Mouse (Mus musculus): ENCODE results near the gene Polr3k. TPM values are rescaled to one million over a fixed set of nuclear protein-coding genes. Genes with fewer than 3 reads are reported as not detected.

The Polr3k gene
- polyA plus RNA-seq (2015; fragmentation: Nextera tagmentation; extraction: Ambion mirVana): 70.8 and 73.4 TPM in 2 replicates

DNA sequence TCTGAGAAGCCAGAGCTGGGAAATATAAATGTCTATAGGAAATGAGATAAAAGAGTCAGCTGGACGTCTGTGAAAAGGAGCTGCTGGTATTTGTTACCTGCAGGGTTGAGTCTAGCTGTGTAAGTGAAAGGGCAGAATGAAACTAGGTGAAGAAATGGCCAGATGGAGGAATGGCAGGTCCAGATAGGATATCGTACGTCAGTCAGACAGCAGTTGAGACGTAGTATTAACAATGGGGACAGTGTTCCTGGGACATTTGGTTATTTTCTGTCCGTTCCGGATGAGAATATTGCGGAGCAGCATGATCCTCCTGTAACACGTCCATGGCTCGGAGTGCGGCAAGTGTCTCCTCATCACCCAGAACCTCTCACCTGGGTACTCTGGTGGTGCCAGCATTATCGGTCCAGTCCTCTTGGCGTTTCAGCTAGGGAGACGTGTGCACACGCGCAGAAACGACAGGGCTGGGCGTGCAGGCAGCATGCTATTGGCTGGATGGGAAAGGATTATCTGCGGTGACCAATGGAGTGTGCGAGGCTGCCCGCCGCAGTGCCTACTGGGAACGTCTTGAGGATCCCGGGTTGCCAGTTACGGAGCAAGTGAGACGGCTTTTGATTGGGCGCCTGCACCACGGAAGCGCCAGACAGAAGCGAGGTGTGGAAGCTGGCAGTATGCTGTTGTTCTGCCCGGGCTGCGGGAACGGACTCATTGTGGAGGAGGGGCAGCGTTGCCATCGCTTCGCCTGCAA lies at the start of gene Polr3k:
Polr3k (plus strand) TSS at position 547 of the 745 bp plus-strand sequence.
- ATAC-seq (ENCODE audit: low FRiP score, low read depth): peak; percentile 100
- no peaks in the 10 kb centered on the region for H3K27me3 ChIP-seq
- H3K9ac ChIP-seq: peak within 1 kb of the TSS; percentile 69
- peak within 1 kb of the TSS; percentile 78 for H3K4me3 ChIP-seq
- H3K4me2 ChIP-seq: peak within 1 kb of the TSS; percentile 84
- peak within 1 kb of the TSS; percentile 86 for H3K27ac ChIP-seq (replicated peaks)
- peaks cover 31% of the 10 kb centered on the region for H3K4me1 ChIP-seq (replicated peaks)
- under 1% methylated on average over 35 of the region's 35 CpGs for WGBS
- H3K9me3 ChIP-seq: no peaks in the 10 kb centered on the region
- peaks cover 14% of the 10 kb centered on the region for H3K36me3 ChIP-seq

- no peak overlapping the region for H3K9ac ChIP-seq
- no peaks in the 10 kb centered on the region for H3K9me3 ChIP-seq
- no peak for ATAC-seq (ENCODE audit: low FRiP score, low read depth)
- H3K36me3 ChIP-seq: peaks cover 49% of the 10 kb centered on the region
- no peaks in the 10 kb centered on the region for H3K4me1 ChIP-seq (replicated peaks)
- no peak overlapping the region for H3K4me2 ChIP-seq
- no peak overlapping the region for H3K4me3 ChIP-seq
- 81% methylated on average over 2 of the region's 2 CpGs for WGBS
- H3K27me3 ChIP-seq: no peaks in the 10 kb centered on the region
- H3K27ac ChIP-seq (replicated peaks): no peak overlapping the region
Measured at GRCm38 (mm10) chr2:181829032-181829650, 35.0 kb upstream of the Polr3k start.

GRCm38 (mm10) chr2:181832745-181833144 lies 31.4 kb upstream of the Polr3k start:
- H3K27ac ChIP-seq (replicated peaks): no peak overlapping the region
- H3K4me3 ChIP-seq: no peak overlapping the region
- H3K36me3 ChIP-seq: peaks cover 18% of the 10 kb centered on the region
- no peak overlapping the region for H3K9ac ChIP-seq
- H3K27me3 ChIP-seq: no peaks in the 10 kb centered on the region
- H3K4me2 ChIP-seq: no peak overlapping the region
- H3K9me3 ChIP-seq: no peaks in the 10 kb centered on the region
- WGBS: 74% methylated on average over 2 of the region's 2 CpGs
- peaks cover 4% of the 10 kb centered on the region for H3K4me1 ChIP-seq (replicated peaks)
- ATAC-seq (ENCODE audit: low FRiP score, low read depth): no peak

- peak within 1 kb of the TSS; percentile 75 for H3K4me2 ChIP-seq
- H3K4me1 ChIP-seq (replicated peaks): peaks cover 16% of the 10 kb centered on the region
- peak; percentile 99 for ATAC-seq (ENCODE audit: low FRiP score, low read depth)
- peak within 1 kb of the TSS; percentile 82 for H3K9ac ChIP-seq
- no peaks in the 10 kb centered on the region for H3K27me3 ChIP-seq
- under 1% methylated on average over 35 of the region's 35 CpGs for WGBS
- H3K4me3 ChIP-seq: peak within 1 kb of the TSS; percentile 85
- H3K9me3 ChIP-seq: no peaks in the 10 kb centered on the region
- H3K27ac ChIP-seq (replicated peaks): peak within 1 kb of the TSS; percentile 88
- H3K36me3 ChIP-seq: peaks cover 4% of the 10 kb centered on the region; the same call in 1 of the 2 replicates
Measured at GRCm38 (mm10) chr2:181837372-181838292, 26.5 kb upstream of the Polr3k start, which contains the start of gene Pcmtd2. Gene Pcmtd2 (plus strand): TSS chr2:181837854.

DNA sequence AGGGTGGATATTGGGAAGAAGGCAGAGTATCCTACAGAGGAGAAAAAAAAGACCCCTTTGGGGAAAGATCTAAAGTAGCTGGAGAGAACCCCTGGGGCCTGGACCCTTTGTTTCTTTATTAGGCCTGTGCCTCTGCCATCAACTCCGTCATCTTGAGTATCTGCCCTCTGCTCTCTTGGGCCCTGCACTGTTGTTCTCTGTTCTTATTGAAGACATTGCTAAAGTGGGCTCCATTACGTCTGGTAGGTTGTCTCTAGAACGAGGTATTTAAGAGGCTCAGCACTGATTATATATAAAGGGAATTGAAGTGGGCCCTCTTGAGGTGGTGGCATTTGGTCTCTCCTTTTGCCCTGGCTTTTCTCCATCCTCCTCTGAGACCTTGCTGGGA lies 25.9 kb upstream of the Polr3k start:
- no peaks in the 10 kb centered on the region for H3K27me3 ChIP-seq

DNA sequence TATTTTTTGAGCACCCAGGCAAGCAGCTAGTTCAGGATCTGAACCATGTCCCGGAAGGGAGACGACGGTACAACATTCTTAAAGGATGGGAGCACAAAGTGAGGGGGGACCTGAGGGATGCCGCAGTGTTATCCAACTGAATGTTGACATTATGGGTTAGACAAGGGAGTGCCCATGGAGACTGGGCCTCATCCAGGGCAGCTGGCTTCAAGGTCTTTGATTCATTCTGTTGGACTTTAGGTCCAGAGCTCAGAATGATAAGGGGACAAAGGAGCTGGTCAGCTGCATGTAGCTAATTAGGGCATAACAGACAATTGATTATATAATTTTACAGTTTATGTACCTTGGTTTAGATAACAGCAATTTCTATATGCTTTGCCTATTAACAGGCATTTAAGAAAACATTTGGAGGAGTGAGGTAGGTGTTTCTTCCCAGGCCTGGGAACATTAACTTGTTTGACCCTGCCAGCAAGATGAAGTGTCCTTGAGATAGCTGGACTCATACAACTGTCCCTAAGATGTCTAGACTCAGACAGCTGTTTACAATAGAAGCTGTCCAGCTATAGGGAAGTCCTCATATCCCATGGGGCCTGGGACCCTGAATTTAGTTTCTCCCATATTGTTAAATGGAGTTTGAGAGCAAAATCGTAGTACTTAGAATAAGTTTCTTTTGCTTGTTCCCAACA lies 18.3 kb upstream of the Polr3k start:
- no peak for ATAC-seq (ENCODE audit: low FRiP score, low read depth)
- Histone ChIP-seq H3K4me1 (replicated peaks) (no peaks in the 10 kb centered on the region), H3K27me3 (no peaks in the 10 kb centered on the region), H3K36me3 (peaks cover 42% of the 10 kb centered on the region), H3K4me2 (no peak overlapping the region), H3K27ac (replicated peaks) (no peak overlapping the region), H3K9me3 (no peaks in the 10 kb centered on the region), H3K4me3 (no peak overlapping the region), H3K9ac (no peak overlapping the region)
- 84% methylated on average over 5 of the region's 5 CpGs for WGBS

More for the DNA sequence above, 25.9 kb upstream of the Polr3k start:
- 0% methylated on average over 3 of the region's 3 CpGs for WGBS
- Histone ChIP-seq H3K36me3 (peaks cover 4% of the 10 kb centered on the region; the same call in 1 of the 2 replicates), H3K4me1 (replicated peaks) (peaks cover 16% of the 10 kb centered on the region), H3K9ac (peak overlapping the region; percentile 82), H3K27ac (replicated peaks) (peak overlapping the region; percentile 88), H3K4me3 (peak overlapping the region; percentile 85), H3K9me3 (no peaks in the 10 kb centered on the region), H3K4me2 (peak overlapping the region; percentile 75)
- peak; percentile 32; the same call in 1 of the 2 replicates for ATAC-seq (ENCODE audit: low FRiP score, low read depth)

DNA sequence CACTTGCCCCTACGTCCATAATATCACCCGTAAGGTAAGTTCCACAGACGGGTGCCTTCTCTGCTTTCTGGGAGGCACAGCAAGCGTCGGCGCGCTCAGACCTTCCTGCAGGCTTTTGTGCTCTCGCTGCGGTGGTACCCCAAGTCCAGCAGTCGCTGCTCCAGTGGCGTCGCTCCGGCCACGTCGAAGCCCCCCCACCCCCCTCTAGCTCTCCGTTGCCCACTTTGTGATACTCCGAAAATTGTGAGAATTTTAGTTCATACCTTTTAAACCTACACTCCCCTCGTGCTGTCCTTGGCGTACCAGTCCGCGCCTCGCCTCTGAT lies 361 bp downstream of the Polr3k start:
- peak overlapping the region; percentile 84 for H3K27ac ChIP-seq (replicated peaks)
- H3K27me3 ChIP-seq: no peaks in the 10 kb centered on the region
- no peaks in the 10 kb centered on the region for H3K9me3 ChIP-seq
- peak; percentile 61 for ATAC-seq (ENCODE audit: low FRiP score, low read depth)
- H3K36me3 ChIP-seq: peaks cover 19% of the 10 kb centered on the region
- H3K4me3 ChIP-seq: peak overlapping the region; percentile 78
- peaks cover 31% of the 10 kb centered on the region for H3K4me1 ChIP-seq (replicated peaks)
- 0% methylated on average over 22 of the region's 22 CpGs for WGBS
- H3K4me2 ChIP-seq: peak overlapping the region; percentile 84
- peak overlapping the region; percentile 69 for H3K9ac ChIP-seq

DNA sequence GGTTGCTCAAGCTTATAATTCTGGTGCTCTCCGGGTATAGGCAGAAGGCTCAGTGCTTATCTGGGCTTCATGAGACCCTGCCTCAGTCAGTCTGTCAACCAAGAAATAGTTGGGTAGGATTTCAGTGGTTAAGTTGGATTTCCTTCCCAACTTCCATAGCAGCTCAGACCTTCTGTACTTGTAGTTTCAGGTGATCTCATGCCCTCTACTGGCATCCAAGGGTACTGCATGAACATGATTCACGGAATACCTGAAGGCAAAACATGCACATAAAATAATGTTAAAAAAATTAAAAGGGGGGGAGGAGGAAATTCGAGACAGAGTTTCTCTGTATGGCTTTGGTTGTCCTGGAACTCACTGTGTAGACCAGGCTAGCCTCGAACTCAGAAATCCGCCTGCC lies 2.8 kb downstream of the Polr3k start:
- Histone ChIP-seq H3K9ac (no peak overlapping the region), H3K36me3 (peaks cover 31% of the 10 kb centered on the region), H3K4me1 (replicated peaks) (peaks cover 31% of the 10 kb centered on the region), H3K27ac (replicated peaks) (no peak overlapping the region), H3K27me3 (no peaks in the 10 kb centered on the region), H3K4me2 (no peak overlapping the region), H3K4me3 (no peak overlapping the region), H3K9me3 (no peaks in the 10 kb centered on the region)
- ATAC-seq (ENCODE audit: low FRiP score, low read depth): no peak
- WGBS: 56% methylated on average over 5 of the region's 5 CpGs

DNA sequence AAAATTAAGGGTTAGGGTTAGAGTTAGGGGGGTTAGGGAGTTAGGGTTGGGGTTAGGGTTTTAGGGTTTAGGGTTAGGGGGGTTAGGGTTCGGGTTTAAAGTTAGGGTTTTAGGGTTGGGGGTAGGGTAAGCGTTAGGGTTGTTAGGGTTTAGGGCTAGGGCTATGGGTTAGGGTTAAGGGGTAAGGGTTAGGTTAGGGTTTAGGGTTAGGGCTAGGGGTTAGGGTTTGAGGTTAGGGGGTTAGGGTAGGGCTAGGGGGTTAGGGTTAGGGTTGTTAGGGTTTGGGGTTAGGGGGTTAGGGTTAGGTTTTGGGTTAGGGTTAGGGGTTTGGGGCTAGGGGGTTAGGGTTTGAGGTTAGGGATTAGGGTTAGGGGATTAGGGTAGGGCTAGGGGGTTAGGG lies 6.9 kb downstream of the Polr3k start:
- 92% methylated on average over 2 of the region's 2 CpGs for WGBS
- H3K9ac ChIP-seq: no peak overlapping the region
- peaks cover 12% of the 10 kb centered on the region; the same call in 1 of the 2 replicates for H3K4me1 ChIP-seq (replicated peaks)
- no peak overlapping the region for H3K4me2 ChIP-seq
- 0 out of 2 replicates have a peak, but pooled peaks have one; percentile 11 for ATAC-seq (ENCODE audit: low FRiP score, low read depth)
- H3K27ac ChIP-seq (replicated peaks): no peak overlapping the region
- H3K27me3 ChIP-seq: no peaks in the 10 kb centered on the region
- H3K36me3 ChIP-seq: peaks cover 31% of the 10 kb centered on the region
- H3K9me3 ChIP-seq: no peaks in the 10 kb centered on the region
- no peak overlapping the region for H3K4me3 ChIP-seq

DNA sequence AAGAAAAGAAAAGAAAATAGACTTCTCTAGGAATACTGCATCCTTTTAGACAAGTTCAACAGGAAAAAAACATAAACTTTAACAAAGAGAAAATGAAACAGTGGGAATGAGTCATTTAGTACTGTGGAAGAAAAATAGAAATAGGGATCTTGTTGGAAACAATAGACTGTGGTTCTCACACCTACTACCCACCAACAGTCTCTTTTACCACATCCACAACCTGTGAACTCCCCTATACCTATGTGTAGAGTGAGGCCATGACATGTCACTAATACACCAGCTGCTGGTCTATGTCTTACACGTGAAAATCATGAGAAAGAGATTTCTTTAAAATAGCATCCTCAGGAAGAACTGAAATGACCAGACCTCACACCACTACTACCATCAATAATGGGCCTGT lies 14.8 kb downstream of the Polr3k start:
- WGBS: 73% methylated on average over 1 of the region's 1 CpGs
- Histone ChIP-seq H3K9ac (no peak overlapping the region), H3K27me3 (no peaks in the 10 kb centered on the region), H3K27ac (replicated peaks) (no peak overlapping the region), H3K36me3 (no peaks in the 10 kb centered on the region), H3K4me2 (no peak overlapping the region), H3K9me3 (no peaks in the 10 kb centered on the region), H3K4me1 (replicated peaks) (no peaks in the 10 kb centered on the region), H3K4me3 (no peak overlapping the region)
- no peak for ATAC-seq (ENCODE audit: low FRiP score, low read depth)

DNA sequence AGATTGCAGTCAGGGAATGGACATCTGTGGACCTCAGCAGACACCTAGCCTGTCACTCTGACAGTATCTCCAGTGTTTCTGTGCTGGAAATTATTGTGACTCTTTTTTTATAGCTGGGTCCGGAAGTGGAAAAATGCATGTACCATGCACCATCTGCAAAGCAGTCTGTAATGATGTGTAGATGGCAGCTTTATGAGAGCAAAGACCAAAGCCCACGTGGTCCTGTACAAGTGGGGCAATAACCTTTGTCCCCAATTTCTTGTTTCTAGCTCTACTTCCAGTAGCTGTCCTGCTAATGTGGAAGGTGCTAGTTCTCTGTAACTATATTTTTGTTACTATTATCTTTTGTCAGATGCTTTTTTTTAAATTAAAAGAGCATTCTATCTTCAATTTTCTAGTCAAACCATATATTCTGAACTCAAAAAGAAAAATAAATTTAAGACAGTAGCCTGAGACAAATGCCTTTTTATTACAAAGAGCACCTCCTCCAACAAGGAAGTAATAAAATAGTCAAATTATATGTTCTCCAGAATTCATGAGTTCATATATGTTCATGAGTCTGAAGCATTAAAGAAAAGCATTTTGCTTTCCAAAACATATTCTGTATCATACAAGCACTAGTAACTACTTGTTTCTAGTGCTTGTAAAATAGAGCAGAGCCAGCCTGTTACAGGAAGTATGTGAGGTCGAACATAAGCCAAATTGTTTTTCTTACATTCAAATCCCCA lies 19.0 kb downstream of the Polr3k start:
- ATAC-seq (ENCODE audit: low FRiP score, low read depth): no peak
- H3K27me3 ChIP-seq: no peaks in the 10 kb centered on the region
- 90% methylated on average over 3 of the region's 3 CpGs for WGBS
- H3K27ac ChIP-seq (replicated peaks): no peak overlapping the region
- H3K4me3 ChIP-seq: no peak overlapping the region
- H3K9me3 ChIP-seq: no peaks in the 10 kb centered on the region
- no peaks in the 10 kb centered on the region for H3K36me3 ChIP-seq
- H3K4me2 ChIP-seq: no peak overlapping the region
- no peaks in the 10 kb centered on the region for H3K4me1 ChIP-seq (replicated peaks)
- no peak overlapping the region for H3K9ac ChIP-seq

Data from hindbrain, embryonic 15.5 days (tissue).